Mouse (Mus musculus) adipocyte (in vitro differentiated cells): ENCODE measurements around the gene Nkx6-2.

Experiments used
- DNase-seq: peaks from one replicate; pipeline ENCODE4 v3.0.0-alpha.2; 2016; ENCODE audit warnings: low spot score

The Nkx6-2 gene

DNA sequence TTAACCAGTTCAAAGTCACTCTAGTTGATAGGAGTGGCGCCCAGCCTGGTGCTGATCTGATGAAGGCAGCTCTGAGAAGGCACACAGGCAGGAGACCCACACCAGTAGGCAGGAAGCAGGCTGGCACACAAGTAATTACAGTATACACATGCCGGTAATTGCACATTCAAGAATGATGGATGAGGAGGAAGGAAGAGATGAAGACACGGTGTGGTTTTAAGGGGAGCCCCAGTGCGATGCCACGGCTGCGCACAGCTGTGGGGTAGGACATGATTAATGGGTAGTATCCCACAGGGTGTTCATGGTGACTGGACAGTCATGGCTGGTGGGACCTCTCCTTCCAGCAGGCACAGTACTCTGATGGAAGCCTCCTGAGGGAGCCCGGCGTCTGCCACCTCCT is 16.1 kb downstream of the Nkx6-2 start:
- DNase-seq: no peak

DNA sequence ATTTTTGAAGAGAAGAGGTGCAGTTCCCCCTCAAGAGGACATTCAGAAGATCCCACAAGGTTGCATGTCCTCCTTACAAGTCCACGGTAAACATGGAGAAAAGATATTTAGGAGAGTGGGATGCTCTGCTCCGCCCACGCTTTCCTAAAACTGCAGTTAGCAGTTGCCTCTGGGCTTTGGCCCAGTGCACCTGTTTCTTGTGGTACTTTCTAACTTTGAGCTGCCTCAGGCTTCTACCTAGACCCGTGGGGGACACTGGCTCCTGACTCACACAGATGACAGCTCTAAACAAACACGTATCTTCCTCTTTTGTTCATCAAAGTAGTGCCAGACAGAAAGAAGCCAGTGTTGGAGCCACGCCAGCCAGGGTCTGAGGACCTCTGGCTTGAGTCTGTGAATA is 16.6 kb downstream of the Nkx6-2 start:
- DNase-seq: no peak

DNA sequence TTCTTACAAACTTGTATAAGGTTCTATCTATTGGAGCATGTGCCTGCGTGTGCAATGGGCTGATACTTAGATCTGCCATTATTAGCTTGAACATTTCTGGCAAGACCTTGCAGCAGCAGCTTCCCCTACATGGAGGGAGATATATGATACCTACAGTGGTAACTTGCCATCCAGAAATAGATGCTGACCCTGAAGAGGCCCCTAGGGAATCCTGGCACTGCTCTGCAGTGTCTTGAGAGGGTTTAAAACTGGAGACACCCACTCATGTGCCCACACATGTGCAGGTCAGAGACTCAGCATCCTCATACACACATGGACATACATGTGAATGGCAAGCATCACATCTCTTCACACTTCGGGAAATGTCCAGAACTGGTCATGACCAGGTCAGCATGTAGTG is 18.4 kb downstream of the Nkx6-2 start:
- DNase-seq: no peak

DNA sequence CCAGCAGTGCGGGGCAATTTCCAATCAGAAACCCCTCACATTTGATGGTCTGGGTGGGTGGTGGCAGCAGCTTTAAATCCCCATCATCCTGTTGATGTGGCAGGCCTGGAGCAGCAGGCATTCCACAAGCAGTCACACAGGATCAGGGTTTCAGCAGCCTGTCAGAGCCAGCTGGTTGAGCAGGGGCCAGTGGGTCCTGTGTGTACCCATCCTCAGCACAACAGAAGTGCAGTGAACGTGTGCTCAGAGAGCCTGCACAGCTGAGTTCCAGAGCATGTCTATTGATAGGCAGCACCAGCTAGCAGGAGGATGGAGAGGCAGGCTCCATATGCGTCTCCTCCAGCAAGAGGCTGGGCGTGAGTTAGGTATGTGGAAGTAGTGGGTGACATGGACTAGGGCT is 19.2 kb downstream of the Nkx6-2 start:
- DNase-seq: no peak

DNA sequence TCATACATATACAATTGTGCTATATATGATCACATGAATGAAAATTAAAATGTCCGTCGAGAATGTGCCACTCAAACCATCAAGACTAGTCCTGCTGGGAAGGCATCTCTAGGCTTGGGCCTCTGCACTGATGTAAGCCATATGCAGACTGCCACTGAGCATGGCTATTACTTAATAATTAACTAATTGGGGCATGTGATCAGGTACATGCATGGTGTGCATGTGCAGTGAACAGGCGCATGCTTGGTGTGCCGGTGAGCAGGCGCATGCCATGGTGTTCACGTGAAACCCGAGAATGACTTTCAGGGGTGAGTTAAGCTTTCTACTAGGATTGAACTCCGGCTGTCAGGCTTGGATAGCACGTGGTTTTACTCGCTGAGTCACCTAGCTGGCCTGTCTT is 22.9 kb downstream of the Nkx6-2 start:
- DNase-seq: no peak

DNA sequence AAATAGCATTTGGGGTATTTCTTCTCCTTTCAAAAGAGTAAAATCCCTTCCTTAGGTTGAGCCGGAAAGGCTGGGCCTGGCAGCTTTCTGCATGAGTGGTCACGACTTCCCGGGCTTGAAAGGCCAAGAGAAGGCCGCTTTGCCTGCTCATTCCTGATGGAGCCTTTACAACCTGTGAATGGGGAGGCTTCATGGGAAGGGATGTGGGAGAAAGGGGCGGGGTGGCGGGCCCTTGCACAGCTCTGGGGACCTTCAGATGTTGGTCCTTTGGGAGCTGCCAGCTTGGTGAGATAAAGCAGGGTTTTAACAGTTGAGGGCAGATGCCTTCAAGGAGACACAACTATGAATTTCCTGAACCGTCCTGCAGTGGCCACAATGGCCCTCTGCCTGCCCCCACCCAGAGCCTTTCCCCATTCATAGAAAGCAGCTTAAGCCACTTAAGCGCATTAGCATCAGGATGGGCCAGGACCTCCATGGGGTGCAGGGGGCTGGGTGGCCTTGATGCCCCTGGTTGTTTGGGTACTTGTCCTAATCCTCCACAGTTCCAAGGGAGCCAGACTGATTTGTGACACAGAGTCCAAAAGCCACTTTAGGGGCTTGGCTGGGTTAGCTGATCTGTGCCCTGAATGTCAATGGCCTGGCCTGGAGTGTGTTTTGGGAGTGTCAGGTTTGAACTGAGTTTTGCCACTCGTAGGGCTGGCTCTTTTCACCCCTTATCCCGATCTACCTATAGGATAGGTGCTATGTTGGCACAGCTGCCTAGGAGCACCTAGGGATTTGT is 25.7 kb downstream of the Nkx6-2 start:
- no peak for DNase-seq

DNA sequence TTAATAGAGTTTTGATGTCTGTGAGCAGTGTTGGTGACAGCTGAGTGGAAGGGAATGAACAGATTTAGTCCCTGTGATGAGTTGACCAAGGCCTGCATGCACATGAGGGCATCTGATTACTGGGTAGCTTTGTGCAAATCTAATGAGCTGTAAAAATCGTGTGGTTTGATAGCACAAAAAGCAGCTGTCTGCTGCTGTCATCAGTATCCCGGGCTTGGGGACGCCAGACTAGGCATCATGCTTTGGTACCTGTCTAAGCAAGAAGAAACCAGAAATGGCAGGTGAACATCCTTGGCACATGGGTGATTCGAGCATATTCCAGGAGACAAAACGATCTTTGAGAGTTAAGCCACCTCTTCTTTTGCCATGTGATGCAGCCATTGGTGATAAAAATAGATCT is 26.3 kb downstream of the Nkx6-2 start:
- no peak for DNase-seq

DNA sequence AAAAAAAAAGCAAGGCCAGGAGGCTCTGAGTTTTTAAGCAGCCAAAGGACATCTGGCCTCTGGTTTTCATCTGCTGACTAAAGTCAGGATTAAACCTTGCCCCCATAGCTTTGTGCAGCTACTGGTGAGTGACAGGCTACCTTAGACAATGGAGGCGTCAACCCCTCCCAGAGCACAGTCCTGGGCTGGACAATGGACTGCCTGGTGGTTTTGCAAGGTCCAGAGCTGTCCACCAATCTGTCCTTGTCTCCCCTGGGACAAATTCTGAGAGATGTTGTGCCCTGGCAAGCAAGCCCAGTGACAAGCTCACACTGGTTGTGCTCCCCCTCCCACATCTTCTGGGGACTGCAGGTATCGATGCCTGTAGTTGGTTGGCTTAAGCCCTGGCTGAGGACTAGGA is 31.1 kb downstream of the Nkx6-2 start:
- DNase-seq: no peak

DNA sequence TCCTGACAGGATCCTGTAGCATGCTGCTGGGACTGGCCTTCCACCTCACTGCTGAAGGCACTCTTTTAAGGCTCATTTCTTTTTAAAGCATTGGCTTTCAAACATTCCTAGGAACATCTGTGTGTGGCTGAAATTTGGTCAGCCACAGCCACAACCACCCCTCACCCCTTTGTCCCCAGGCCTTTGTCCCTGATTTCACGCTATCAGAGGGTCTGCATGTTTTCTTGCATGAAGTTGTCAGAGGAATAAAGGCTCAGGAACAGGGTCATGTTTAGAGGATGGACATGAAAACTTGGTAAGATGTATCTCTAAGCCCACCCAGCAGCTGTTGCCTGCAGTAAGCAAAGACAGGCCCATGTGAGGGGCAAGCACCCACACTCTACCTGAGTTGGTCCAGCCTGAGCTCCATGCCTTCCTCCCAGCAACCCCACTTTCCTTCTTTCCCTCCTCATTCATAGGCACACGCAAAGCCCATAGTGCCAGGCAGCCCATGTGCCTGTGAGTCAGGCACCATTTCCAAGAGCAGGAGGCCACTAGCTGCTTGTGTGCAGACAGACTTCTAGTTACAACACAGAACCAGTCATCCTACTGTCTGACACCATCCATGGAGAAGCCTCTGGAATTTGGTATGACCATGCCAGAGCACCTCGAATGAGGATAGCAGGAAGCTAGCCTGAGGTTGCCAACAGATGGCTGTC is 32.4 kb downstream of the Nkx6-2 start:
- DNase-seq: no peak

DNA sequence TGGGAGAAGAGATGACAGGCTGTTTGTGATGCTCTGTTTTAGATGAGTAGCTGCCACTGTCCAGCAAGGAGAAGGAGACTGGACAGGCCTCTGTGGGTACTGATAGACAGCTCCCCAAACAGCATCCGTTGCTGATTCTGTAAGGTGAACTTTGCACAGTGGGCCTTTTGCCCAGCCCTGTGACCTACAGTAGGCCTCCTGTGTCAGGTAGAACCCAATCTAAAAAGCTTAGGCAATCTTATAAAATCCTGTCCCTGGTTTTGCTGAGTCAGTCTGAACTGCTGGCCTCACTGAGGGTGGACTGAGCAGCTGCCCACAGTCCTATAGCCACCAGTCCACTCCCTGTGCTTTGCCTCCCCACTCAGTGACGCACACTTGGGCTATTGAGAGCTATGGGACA is 35.3 kb downstream of the Nkx6-2 start:
- DNase-seq: no peak

DNA sequence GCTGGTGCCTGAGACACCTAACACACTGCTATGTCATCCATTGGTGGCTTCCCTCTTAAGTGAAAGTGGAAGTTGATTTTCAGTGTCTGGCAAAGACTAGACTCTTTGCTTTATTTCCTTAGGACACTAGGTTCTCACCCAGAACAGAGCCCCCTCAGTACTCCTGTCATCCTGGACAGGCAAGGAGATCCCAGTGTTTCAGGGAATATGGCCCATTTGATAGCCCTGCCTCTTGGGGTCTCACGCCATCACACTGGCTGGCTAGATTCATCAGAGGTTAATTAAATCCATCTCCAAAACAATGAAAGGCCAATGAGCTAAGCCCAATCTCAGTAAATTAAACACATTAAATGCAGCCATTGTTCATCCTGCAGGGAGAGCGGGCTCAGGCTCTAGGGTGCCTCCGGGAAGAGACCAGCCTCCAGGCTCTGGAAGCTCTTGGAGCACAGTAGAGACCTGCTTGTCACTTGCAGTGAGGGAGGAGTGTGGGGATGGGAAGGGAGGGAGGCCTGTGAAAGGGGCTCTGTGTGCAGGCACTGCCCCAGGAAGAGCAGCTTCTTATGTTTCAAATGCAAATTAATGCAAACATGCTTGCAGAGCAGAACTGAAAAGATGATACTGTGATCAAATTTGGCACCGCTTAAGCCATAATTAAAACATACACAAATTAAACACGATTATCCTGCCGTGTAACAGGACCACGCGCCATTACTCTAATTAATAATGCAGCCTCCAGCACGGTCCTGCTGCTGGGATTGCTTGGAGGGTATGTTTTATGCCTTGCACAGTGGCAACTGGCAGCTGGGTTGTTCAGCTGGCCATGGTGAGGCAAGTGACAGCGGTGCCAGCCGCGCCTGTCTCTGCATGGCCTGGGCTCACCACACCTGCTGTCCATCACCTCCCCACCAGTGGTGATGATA is 37.6 kb downstream of the Nkx6-2 start:
- DNase-seq: no peak

DNA sequence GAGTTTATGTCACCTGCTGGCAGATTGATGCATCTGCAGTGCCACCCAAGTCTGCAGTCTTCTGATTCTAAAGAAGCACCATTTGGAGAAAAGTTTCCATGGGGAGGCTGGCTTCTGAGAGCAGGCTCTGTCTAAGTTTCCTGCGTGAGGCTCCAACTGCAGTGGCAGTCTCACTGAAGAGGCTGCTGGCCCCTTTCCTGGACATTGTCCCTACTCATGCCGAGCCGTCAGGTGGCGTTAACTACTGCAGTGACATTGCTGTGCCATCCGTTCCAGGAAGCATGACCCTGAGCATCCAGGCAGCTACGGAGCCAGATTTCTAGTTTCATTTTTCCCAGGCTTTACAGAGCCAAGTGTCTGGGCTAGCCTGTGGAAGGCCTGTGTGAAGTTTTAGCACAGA is 41.2 kb downstream of the Nkx6-2 start:
- DNase-seq: no peak

DNA sequence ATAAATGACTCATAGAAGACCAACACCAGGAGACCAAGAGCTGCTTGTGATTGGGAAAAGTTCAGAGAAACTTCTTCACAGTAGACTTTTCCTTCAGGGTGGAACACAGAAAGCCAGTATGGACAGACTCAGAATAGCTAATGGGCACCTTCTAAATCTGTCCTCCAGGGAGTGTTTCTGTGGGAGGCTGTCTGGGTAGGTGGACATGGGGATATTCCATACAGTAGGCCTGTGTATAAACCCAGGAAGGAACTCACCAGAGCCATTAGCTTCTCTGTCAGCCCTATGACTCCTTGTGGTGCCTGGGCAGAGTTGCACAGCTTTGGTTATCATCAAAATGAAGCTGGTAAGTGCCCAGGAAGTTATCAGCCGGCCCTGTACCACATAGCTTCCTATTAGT is 42.0 kb downstream of the Nkx6-2 start:
- DNase-seq: no peak

DNA sequence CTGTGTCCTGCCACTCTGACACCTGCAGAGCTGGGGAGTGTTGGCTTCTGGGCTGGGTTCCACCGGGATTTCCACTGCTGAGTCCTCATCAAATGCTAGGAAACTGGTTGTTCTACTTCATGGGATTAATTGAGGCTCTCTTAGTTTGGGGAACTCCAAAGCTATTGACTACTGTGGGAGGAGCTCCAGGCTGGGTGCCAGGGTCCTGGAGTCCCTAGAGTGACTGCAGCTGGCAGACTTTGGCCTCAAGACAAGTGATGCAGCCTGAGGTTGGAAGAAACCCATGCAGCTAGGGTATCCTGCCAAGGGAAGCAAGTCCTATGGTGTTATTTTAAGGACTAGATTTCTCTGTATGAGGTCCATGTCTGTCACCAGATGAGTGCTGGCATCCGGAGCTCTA is 44.1 kb downstream of the Nkx6-2 start:
- peak; percentile 62 for DNase-seq

DNA sequence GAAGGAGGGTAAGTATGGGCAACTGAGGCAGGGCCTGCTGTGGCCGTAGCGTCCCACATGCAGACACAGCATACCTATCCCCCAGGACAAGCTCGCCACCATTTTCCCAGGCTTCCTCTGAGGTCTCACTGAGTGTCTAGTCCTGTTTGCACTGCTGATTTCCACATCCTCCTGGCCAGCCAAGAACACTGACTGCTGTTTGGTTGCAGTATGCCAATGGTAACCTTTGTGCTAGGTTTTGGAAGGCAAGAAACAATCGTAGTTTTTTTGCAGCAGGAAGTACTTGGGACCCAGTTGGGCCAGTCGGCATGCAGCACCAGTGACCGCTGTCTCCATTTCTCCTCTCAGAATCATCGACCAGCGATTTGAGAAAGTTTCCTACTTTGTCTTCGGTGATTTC is 44.8 kb downstream of the Nkx6-2 start:
- peak; percentile 76 for DNase-seq

DNA sequence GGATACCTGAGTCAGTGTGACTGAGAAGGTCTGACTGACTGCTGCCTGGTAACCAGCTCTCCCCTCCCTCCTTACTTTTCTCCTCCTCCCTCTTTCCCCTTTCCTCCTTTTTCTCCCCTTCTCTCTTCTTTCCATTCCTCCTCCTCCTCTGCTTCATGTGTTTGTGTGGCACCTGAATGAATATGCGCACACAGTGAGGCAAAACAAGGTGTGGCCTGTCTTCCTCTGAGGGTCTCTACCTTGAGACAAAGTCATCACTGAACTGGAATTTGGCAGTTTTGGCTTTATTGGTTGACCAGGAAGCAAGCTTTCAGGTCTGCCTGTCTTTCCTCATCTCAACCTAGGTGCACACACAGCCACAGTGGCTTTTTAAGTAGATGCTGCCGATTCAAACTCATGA is 45.8 kb downstream of the Nkx6-2 start:
- no peak for DNase-seq

DNA sequence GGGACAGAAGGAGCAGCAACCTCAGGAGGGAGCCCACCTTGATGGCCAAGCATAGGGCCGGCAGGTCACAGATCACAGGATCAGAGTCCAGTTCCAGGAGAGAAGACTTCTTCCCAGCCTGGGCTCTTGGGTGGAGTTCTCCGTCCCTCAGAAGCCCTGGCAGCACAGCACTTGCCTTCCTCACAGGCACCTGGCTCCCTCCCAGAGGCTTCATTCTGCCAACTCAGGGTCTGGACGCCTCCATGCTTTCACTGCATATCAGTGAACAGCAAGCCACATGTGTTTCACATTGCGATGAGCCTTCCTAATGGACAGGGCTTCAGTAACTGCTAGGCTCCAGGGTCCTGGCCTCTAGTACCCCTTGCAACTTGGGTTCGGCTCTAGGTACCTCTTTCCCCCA is 46.3 kb downstream of the Nkx6-2 start:
- peak; percentile 26 for DNase-seq

DNA sequence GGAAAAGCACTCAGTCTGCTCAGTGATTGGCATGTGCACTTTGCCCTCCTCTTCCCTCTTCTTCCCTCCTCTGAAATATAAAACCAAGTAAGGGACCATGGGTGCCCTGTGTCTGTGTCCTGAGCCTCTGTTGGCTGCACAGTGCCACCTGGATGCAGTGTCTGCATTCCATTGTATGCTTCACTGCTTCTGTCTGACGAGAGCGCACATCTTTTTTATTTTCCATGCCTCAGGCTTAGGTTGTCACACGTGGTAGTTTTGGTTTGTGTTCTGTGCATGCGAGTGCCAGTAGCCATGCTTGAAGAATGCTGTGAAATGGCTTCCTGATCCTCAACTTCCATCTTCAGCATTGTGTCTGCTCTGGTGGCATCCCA is 51.2 kb downstream of the Nkx6-2 start:
- no peak for DNase-seq

DNA sequence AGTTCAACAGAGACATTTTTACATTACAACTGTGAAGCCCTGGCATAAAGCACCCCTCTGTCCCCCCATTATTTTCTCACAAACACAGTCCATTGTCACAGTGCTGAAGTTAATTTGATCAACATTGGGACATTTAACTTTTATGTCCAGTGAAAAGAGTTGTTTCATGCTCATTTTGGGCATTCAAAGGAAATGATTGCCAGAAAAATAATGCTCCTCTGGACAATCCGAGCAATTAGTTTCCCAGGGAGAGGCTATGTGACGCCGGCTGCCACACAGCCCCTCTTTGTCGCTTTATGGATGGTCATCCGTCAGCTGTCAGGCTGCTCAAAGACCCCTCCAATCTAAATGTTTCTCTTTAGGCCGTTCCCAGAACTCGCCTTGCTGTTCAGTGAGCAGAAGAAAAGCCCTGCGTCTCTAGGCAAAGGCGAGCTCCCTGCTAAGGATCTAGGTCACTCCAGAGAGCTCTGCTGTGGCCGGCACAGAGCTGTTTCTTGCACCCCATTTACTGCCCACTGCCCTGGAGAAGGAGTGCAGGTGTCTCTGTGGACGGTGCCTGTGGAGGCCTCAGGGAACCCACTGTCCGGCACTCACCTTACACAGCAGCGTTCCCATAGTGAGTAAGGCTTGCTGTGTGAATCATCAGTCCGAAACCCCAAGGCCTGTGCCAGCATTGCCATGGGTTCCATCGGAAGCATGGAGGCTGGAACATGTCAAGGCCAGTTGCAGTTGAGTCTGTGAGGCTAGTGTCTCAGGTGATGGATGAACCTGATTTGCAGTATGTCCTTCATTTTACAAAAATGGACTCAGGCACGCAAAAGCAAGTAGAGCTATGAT is 51.8 kb downstream of the Nkx6-2 start:
- DNase-seq: no peak
